Mouse (Mus musculus) gastrocnemius, postnatal 14 days (tissue): ENCODE data around the gene Kdelr3. TPM values are rescaled to one million over a fixed set of nuclear protein-coding genes. Genes with fewer than 3 reads are reported as not detected.

Experiments
- DNase-seq: peaks from one replicate; pipeline ENCODE4 v3.0.0; 2021; ENCODE audit warnings: mixed read lengths
- intact Hi-C: fragments of 180-260 bp; cut with DNase I; formaldehyde crosslinking; loops from one replicate; pipeline ENCODE4 v1.15.1; 2025; ENCODE audit warnings: low total_unique reads
- total RNA-seq, 2 experiments: library from RNA; stranded (reverse); gene quantifications; 2 replicates each; pipeline ENCODE4 v1.2.3; 2021

The Kdelr3 gene
- total RNA-seq, 2 experiments from 2014 or later, result 14.1 to 22.6 TPM

DNA sequence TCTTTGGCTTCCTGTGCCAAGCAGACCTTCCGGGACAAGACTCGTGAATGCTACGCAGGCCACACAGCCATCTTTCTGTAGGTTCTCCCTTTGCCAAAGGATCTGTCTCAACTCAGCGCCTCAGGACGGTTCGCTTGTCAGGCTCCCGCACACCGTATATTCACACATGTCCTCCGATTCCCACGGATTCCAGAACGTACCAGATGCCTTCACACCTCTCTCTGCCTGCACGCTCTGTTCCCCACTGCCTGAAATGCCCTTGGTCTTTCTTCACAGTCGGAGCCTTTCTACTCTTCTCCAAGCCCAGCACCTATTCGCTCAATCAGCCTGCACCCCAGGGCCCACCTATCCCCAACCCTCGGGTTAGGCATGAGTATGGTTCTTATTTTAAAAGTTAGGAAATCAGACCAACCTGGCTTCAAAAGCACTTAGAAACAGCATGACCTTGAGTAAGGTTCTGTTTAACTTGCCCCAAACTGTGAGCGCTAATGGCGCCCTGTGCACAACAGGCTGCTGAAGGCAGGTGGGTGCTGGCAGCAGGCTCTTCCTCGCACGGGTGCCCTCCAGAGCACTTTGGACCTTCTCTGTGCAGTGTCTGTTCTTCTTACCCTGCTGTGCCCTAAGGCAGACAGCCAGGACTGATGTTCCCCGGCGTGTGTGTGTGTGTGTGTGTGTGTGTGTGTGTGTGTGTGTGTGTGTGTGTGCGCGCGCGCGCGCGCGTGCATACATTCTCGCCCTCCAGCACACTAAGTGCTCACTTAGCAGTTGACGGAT is 9.0 kb upstream of the Kdelr3 start:
- intact Hi-C loops, result no loop called here
- no peak for DNase-seq

DNA sequence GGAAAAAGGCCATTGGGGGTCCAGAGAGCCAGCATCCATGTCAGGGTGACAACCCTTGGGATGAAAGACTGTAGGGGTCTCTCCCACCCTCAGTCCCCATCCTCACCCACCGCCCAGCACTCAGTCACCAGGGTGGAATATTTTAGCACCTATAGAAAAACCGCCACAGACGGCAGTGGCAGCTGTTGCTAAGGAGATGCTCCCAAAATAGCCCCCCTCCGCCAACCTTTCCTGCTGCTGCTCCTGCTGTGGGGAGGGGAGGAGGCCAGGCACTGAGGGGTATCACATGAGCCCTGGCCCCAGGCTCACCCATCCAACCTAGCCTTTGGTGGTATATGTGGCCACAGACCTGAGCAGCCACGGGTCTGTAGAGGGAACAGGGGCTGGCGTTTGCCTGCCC is 6.2 kb upstream of the Kdelr3 start:
- intact Hi-C loops, result loop anchor here (2.0 kb wide), 1 partner anchor 67 kb away; no protein-coding TSS in a partner anchor
- DNase-seq, result no peak

DNA sequence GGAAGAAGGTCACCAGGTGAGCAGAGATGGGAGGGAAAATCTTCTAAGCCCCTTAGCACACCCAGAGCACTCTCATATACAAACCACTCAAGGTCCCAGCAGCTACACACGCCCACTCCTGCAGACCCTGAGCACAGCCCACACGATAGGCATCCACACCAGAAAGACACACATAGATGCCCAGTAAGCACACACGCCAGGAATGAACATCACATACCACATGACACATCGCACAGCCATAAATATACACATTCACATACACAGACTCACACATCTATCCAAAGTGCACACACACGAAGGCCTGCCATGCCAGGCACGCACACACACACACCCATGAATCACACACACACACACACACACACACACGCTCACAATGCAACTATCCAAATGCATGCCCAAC is 5.8 kb upstream of the Kdelr3 start:
- no peak for DNase-seq
- intact Hi-C loops, result loop anchor here (2.0 kb wide), 1 partner anchor 68 kb away; no protein-coding TSS in a partner anchor

DNA sequence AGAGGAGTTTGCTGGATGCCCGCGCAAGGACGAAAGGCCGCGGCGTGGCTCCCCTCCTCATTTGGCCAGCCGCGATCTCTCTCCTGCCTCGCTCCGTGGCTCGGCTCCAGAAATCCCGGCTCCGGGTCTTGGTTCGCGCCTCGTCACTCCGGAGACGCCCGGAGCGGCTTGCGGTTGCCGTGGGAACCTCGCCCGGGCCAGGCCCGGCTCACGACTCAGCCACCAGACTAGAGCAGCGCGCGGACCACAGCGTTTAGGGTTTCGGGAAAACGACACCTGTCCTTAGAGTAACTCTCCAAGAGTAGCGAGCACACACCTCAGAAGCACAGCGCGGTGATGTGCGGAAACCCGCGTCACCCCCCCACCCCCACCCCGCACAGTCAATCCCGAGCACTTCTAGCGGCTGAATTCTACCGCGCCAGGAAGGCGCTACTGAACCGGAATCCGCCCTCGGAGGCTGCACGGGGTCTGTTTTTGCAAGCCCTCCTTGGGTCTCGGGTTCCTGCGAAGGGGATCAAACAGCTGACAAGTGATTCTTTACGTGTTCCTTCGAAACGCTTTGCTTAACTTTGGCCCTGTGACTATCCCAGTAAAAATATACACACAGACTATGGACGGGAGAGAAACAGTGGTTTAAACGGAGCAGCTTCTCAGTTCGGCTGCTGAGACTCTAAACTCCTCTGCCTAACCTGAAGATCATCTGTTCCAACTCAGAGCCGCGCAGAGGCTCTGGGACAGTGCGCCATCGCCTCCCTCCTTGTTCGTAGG is 4.5 kb upstream of the Kdelr3 start:
- DNase-seq, result peak; percentile 91
- intact Hi-C loops, result loop anchor here (2.0 kb wide), 1 partner anchor 69 kb away; no protein-coding TSS in a partner anchor

DNA sequence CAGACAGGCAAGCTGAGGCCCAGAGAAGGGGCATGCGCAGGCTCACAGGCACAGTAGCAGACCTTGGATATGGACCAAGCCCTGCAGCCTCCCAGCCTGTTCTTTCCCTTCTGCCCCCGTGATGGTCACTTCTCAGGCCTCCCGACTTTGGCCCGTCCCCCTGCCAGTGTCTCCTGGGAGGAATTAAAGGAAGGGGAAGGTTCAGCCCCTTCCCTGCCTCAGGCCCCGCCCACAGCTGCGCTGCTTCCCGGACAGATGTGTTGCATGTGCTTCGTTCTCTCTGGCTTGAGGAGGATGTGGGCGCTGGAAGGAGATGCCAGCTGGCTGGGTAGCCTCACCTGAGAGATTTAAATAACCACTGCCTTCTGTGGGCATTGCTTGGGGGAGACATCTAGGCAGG is 2.3 kb upstream of the Kdelr3 start:
- intact Hi-C loops, result no loop called here
- peak; percentile 72 for DNase-seq

DNA sequence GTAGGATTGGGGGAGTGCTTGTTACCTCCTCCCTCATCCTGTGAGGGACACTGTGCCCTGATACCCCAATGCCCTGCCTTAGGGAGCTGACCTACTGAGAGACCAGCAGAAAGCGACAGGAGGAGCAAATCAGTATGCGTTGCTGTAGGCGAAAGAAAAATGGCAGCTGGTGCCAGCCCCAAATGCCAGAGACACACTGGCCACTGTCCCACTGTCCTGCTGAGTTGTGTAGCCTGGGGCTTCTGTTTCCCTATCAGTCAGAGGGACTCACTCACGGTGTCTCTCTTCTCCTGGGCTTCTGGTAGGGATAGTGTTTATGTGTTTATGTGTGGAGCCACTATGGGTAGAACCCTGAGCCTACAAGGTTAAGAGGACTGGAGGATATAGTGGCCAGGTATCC is 1.5 kb downstream of the Kdelr3 start:
- intact Hi-C loops, result no loop called here
- no peak for DNase-seq

DNA sequence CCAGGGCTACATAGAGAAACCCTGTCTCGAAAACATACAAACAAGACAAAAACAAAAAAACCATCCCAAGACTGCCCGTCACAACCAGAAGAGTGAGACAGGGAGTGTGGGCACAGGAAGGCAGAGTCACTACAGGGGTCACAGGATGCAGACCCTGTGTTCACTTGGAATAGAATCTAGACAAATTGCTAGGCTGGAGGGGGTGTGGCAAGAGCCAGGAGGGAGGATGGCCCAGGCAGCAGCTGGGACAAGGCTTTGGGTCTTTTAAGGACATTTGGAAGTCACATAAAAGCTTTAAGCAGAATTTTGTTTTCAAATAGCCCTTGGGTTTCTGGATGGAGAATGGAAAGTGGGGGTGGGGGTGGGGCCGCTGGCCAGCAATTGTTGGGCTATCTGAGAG is 2.4 kb downstream of the Kdelr3 start:
- DNase-seq, result no peak
- intact Hi-C loops, result no loop called here

DNA sequence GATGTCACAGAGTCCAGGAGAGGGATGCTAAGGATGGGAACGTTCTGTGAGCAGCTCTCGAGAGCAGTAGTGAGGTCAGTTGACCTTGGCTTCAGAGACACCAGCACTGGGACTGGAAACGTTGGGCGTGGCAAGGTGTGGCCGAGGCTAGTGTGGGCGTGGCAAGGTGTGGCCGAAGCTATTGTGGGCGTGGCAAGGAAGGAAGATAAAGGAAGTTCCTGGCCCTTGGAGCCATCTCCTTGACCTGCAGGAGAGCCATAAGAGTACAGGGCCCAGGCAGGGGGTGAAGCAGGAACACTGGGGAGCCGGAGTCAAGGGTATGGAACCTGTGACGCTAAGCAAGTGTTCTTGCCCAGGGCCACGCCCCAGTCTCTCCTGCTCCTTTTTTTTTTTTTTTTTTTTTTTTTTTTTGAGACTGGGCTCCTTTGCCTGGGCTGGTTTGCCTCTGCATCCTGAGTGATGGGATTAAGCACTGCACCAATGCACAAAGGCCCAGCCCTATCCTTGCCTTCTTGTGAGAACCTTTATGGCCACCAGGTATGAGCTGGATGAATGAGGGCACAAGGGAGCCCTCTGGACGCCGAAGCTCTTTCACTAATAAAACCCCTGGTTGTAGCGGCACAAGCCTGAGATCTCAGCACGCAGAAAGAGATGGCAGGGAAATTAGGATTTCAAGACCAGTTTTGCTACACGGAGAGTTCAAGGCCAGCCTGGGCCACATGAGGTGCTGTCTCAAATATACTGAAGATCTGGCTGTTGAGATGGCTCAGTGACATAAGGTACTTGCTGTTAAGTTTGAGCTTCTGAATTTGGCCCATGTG is 3.4 kb downstream of the Kdelr3 start:
- no peak for DNase-seq

DNA sequence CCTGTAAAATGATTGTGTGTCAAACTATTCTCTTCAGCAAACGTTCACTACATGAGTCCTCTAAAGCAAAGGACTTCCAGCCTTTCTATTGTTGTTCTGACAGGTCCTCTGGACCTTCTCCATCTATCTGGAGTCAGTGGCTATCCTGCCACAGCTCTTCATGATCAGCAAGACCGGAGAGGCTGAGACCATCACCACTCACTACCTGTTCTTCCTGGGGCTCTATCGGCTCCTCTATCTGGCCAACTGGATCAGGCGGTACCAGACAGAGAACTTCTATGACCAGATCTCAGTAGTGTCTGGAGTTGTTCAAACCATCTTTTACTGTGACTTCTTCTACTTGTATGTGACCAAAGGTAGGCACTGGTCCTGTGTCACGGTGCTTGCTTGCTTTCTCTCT is 9.4 kb downstream of the Kdelr3 start:
- DNase-seq, result no peak
- intact Hi-C loops, result no loop called here

More for the DNA sequence above, 3.4 kb downstream of the Kdelr3 start:
- intact Hi-C loops, result no loop called here

DNA sequence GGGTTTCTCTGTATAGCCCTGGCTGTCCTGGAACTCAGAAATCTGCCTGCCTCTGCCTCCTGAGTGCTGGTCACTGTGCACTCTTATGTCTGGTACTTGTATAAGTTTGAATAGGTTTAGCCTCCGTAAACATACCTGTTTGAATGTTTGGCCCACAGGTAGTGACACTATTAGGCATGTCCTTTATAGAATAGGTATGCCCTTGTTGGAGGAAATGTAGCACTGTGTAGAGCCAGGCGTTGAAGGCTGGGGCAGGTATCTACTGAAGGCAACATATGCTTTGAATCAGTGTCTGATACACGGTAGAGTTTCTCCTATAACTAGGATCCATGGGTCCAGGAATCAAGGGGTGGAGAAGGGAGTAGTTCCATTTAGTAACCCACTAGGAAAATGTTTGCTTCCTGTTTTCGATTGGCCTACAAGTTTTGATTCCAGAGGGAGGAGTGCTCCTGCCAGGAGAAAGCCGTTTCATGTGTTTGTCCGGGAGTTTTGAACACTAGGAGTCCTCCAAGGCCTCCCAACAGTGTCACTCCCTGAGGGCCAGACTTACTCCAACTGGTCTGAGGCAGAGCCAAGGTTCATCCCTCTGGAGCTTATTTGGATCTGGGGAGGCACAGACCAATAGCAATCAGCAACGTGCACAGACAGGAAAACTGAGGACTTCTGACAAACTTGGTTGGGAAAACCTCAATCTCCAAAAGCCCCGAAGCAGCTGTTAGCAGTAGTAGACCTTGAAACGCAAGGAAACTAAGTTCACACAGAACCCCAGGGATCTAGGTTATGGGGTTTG is 10.0 kb downstream of the Kdelr3 start:
- no peak for DNase-seq
- intact Hi-C loops, result no loop called here

DNA sequence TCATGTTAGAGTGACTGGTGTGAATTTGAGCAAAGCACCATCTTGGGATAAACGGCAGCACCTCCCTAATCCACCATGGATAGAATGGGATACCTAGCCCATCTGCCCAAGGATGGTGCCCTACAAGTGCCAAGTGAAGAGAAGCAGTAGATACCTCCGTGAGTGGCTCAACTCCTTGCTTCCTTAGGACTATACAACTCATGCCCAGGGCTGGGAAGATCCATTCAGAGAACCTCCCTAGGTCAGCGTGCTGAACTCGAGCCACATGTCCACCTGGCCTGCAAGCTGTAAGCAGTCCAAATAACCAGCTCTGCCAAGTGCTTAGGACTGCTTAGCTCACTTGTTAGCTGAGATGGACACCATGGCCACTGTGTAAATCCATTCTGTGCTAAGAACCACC is 11.0 kb downstream of the Kdelr3 start:
- peak; percentile 53 for DNase-seq
- intact Hi-C loops, result no loop called here

DNA sequence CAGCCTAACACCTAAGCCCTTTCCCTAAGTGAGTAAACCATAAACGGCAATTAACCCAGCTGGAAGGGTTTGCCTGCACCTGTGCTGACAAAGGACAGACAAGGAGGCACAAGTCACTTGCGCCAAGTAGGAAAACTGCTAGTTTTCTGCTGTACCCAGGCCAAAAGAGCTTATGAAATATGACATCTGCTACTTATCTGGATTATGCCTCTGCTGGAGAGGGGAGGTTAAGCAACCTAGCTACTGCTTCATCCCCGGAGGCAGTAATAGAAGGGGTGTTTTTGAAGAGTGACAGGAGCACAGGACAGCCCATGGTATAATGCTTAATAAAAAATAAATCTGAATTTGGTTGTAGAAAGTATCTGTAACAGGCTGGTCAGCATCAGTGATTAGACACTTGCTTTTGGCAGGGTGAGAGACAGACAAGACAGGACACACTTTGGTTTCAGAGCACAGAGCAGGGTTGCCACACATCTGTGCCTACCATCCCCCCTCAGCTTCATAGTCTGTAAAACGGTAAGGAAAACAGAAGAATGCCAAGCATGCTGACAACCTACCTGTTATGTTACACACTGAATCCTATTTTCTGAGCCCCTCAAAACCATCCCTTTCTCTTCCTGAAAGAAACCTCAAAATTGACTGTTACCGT is 11.9 kb downstream of the Kdelr3 start:
- intact Hi-C loops, result no loop called here

DNA sequence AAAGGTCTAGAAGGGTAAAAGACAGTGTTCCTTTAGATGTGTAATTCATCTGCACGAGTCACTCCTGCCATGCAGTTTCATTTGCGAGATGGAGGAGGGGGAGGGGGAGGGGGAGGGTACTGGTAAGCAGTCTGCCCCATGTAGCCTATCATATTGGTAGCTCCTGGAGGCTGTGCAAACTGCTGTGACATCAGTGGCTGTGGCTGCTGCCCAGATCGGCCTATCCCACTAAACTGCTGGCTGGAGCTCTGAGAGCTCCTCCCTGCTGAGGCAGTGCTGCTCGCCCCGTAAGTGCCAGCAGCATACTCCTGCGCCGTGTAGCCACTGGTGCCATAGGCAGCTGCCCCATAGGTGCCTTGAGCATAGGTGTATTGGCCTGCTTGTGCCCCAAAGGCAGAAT is 13.7 kb downstream of the Kdelr3 start:
- intact Hi-C loops, result no loop called here
- peak; percentile 61 for DNase-seq

More for the DNA sequence above, 11.9 kb downstream of the Kdelr3 start:
- no peak for DNase-seq

DNA sequence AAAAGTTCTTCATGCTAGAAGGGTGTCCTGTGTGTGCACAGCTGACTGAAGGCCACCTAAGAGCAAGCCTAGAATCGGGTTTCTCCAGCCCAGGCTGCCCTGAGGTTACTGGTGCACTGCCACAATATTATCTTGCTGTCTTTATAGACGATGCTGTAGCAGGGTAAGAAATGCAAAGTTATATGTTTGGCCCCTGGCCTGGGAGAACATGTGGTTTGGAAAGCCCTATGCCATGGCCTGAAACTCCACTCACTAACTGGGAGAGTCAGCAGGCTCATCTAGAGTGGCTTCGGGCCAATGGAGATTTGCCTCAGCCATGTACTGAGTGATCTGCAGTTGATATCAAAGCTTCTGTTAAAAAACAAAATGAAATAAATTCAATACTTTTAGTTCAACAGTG is 17.6 kb downstream of the Kdelr3 start:
- intact Hi-C loops, result no loop called here
- DNase-seq, result no peak

DNA sequence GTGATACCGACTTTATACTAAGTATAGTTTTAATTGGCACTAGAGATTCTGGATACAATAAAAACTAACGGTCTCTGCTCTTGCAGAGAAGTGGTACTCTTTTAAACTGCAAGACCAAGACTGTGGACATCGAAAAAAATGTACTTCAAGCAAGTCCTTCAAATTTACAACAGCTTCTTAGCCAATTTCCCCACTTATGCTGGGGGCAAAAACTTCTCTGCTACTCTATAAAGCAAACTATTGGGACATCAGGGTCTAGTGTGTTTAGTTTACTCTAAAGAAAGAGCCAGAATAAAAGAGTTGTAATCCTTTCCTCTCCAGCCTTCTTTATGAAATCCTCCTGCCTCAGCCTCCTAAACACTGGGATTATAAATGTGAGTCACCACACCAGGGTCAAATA is 27.8 kb downstream of the Kdelr3 start:
- intact Hi-C loops, result no loop called here
- no peak for DNase-seq

DNA sequence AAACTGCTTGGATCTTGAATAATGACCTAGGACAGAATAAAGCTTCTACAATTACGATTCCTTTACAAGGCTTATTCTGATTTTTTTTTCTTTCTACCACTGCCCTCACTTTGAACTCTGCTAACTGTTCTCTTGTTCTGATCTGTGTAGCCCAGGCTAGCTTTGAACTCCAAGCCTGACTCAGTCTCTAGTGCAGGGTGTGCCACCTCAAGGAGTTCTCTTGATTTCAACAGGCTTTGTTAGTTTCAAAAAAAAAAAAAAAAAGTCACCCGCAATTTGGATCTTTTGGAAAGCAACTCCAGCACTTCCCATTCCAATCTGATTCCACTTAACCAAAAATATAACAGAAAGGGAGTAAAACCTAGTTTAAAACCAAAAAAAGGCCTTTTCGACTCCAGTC is 29.3 kb downstream of the Kdelr3 start:
- DNase-seq, result no peak
- intact Hi-C loops, result no loop called here

DNA sequence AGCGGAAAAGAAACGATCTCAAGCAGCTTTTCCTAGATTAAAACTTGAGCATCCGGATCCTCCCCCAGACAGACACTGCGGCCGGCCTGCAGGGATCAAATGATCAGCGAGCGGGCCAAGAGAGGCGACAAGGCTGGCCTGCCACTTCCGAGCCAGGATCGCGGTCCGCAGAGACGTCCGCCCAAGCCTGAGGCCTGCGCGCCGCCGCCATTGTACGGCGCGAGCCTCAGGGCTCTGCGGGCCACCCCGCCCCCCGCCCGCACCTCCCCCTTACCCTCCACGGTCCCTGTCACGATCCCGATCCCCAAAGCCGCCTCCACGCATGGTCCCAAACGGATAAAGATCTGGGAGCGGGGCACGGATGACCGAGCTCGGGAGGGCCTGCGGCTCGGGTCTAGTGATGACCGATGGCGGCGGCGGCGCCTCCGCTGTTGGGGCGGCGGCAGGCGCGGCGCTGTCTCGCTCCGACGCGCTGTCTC is 29.7 kb downstream of the Kdelr3 start:
- intact Hi-C loops, result no loop called here
- peak; percentile 90 for DNase-seq

DNA sequence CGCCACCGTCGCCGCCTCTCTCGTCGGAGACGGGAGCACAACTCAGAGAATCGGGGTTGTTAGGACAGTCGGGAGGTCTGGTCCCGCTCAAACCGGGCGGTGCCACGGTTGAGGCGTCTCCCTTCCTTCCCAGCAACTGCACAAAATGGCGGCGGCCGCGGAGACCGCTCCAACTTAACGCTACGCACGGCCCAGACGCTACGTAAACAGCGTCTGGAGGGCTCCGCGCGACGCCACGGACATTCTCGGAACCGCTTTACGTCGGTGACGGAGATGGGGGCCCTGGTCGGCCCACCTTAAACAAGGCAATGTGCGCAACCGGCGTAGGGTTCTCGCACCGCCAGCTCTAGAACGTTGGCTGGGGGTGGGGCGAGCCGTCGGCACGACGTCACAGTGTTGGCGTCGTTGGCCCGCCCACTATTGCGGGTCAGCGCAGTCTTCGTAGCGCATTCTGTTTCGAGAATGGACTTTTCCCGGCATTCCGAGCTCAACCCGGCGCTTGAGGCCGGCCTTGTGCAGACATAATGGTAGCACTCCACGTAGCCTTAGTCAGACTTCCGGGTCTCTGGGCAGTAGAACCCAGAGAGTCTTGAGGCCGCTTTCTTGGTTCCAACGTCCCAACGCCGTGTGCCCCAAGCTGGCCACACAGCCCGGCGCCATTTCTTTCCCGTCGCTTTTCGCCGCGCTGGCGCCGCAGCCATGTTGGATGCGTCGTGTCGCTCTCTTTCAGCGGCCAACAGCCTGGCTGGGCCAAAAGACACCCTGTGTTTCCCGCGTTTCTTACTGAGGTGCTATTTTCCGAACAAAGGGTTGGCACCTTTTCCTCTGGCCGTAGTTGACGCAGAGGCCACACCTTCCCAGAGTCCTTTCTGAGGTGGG is 30.4 kb downstream of the Kdelr3 start, which contains the start of gene Ddx17:
Gene Ddx17, minus strand, starts transcription at position 332 of the 879 bp plus-strand sequence.
- DNase-seq, result peak; percentile 97
- intact Hi-C loops, result no loop called here
